Mouse (Mus musculus): ENCODE data around the gene Fhad1. TPM values are rescaled to one million over a fixed set of nuclear protein-coding genes. Genes with fewer than 3 reads are reported as not detected.

The Fhad1 gene
- total and polyA plus RNA-seq, 3 experiments = 4.8 to 8.6 (median 5.5) TPM

DNA sequence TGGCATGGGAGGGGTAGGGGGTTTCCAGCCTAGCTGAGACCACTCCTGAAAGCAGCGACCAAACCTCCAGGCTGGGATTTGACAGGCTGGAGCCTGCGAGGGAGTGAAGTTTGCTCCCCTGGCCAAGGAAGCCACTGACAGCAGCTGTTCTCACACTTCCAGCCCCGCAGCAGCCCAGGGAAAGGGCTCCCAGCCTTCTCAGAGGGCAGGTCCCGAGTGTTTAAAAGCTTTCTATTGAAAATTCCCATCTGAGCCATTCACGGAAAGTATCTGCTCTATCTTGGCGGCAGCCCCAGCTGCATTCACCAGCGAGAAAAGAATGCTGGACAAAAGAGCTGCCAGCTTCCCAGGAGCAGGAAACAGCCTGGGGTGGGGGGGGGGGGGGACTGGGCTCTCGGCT lies 114.9 kb downstream of the Fhad1 start:
- no peaks in the 10 kb centered on the region for H3K79me2 ChIP-seq (replicated peaks; ENCODE audit: control insufficient read depth, extremely low read depth, insufficient read depth, poor library complexity, severe bottlenecking)
- no peak overlapping the region for H3K9ac ChIP-seq (ENCODE audit: insufficient read depth, low read depth)
- no peak overlapping the region for H3K27ac ChIP-seq (ENCODE audit: insufficient read depth, low read depth)
- H3K4me2 ChIP-seq (ENCODE audit: insufficient read depth, low read depth, poor library complexity, severe bottlenecking) = no peak overlapping the region
- TF ChIP-seq TBP (conservative IDR thresholded peaks at IDR 0.05; ENCODE audit: low read depth, low read length) (no peak), CTCF (conservative IDR thresholded peaks at IDR 0.05 in 1 of 2, IDR thresholded peaks at IDR 0.05 in 1 of 2; ENCODE audit: low read depth in 2 of 2, low read length in 2 of 2) (no peak), USF1 (IDR thresholded peaks at IDR 0.05; ENCODE audit: low read depth, low read length) (no peak), EP300 (IDR thresholded peaks at IDR 0.05; ENCODE audit: low read length) (no peak), MXI1 (IDR thresholded peaks at IDR 0.05; ENCODE audit: low read depth, low read length) (no peak), SMC3 (IDR thresholded peaks at IDR 0.05; ENCODE audit: low read depth, low read length) (no peak), BHLHE40 (IDR thresholded peaks at IDR 0.05; ENCODE audit: low read depth, low read length) (no peak), SIN3A (IDR thresholded peaks at IDR 0.05; ENCODE audit: low read length) (no peak), USF2 (conservative IDR thresholded peaks at IDR 0.05; ENCODE audit: low read depth, low read length) (no peak)
- no peak for DNase-seq (ENCODE audit: extremely low read depth)
- H3K36me3 ChIP-seq (replicated peaks in 1 of 2; ENCODE audit: control insufficient read depth in 1 of 2, insufficient read depth in 1 of 2, low read length in 1 of 2) = peaks cover 0 to 10% of the 10 kb centered on the region in 2 experiments
- H3K9me3 ChIP-seq (replicated peaks; ENCODE audit: low read length) = no peaks in the 10 kb centered on the region
- H3K4me1 ChIP-seq (ENCODE audit: control insufficient read depth in 1 of 2, insufficient read depth in 2 of 2) = peaks cover 0 to 8% of the 10 kb centered on the region in 2 experiments; a peak in 1 of 4 replicates
- no peak overlapping the region for H3K4me3 ChIP-seq (replicated peaks in 1 of 3; ENCODE audit: low read depth in 2 of 3, low read length in 2 of 3, poor library complexity in 1 of 3)
- in situ Hi-C loops (cut with MboI; ENCODE audit: low pct_ligation_motif_present, low pct_unique_long_range_greater_than_20kb, low sequenced_read_pairs) (no loop called here), dilution Hi-C loops (cut with MboI; ENCODE audit: extremely low pct_ligation_motif_present, extremely low pct_unique_long_range_greater_than_20kb, low sequenced_read_pairs) (no loop called here)
- H3K27me3 ChIP-seq (replicated peaks) = no peaks in the 10 kb centered on the region

DNA sequence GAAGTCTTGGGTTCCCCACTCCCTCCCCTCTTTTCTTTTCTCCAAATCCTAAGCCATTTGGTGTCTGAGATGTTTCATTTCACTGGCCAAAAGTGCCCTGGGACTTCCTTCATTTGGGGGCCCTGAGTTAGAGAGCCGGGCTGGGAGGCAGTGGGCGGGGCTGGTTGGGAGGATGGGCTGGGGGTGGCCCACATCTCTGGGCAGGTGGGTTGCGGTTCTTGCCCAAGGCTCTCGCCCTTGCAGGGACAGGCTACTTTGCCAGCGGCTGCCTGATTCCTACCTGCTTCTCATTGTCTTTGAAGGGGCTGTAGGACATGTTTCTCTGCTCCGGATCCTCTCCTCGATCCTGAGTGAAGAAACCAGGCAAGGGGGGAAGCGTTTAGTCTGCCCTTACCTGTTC lies 116.0 kb downstream of the Fhad1 start:
- H3K9me3 ChIP-seq (replicated peaks; ENCODE audit: low read length) = no peaks in the 10 kb centered on the region
- H3K4me3 ChIP-seq (replicated peaks in 1 of 3; ENCODE audit: low read depth in 2 of 3, low read length in 2 of 3, poor library complexity in 1 of 3) = no peak overlapping the region
- in situ Hi-C loops (cut with MboI; ENCODE audit: low pct_ligation_motif_present, low pct_unique_long_range_greater_than_20kb, low sequenced_read_pairs) = no loop called here
- dilution Hi-C loops (cut with MboI; ENCODE audit: extremely low pct_ligation_motif_present, extremely low pct_unique_long_range_greater_than_20kb, low sequenced_read_pairs) = no loop called here
- no peak overlapping the region for H3K9ac ChIP-seq (ENCODE audit: insufficient read depth, low read depth)
- peaks cover 0 to 8% of the 10 kb centered on the region in 2 experiments; a peak in 1 of 4 replicates for H3K4me1 ChIP-seq (ENCODE audit: control insufficient read depth in 1 of 2, insufficient read depth in 2 of 2)
- H3K27ac ChIP-seq (ENCODE audit: insufficient read depth, low read depth) = no peak overlapping the region
- H3K27me3 ChIP-seq (replicated peaks) = no peaks in the 10 kb centered on the region
- no peaks in the 10 kb centered on the region for H3K79me2 ChIP-seq (replicated peaks; ENCODE audit: control insufficient read depth, extremely low read depth, insufficient read depth, poor library complexity, severe bottlenecking)
- H3K4me2 ChIP-seq (ENCODE audit: insufficient read depth, low read depth, poor library complexity, severe bottlenecking) = no peak overlapping the region
- H3K36me3 ChIP-seq (replicated peaks in 1 of 2; ENCODE audit: control insufficient read depth in 1 of 2, insufficient read depth in 1 of 2, low read length in 1 of 2) = peaks cover 0 to 5% of the 10 kb centered on the region in 2 experiments
- no peak for DNase-seq (ENCODE audit: extremely low read depth)
- TF ChIP-seq MYC (IDR thresholded peaks at IDR 0.05; ENCODE audit: low read depth, low read length) = no peak
- TF ChIP-seq POLR2AphosphoS2 (IDR thresholded peaks at IDR 0.05; ENCODE audit: low read depth, low read length) = no peak
- TF ChIP-seq IRF4 (IDR thresholded peaks at IDR 0.05; ENCODE audit: low read depth, low read length) = no peak
- TF ChIP-seq HCFC1 (IDR thresholded peaks at IDR 0.05; ENCODE audit: low read depth, low read length) = no peak
- no peak for TF ChIP-seq PAX5 (IDR thresholded peaks at IDR 0.05; ENCODE audit: low read length)
- TF ChIP-seq JUN (IDR thresholded peaks at IDR 0.05; ENCODE audit: insufficient read depth, low read depth, low read length) = no peak
- TF ChIP-seq GABPA (IDR thresholded peaks at IDR 0.05; ENCODE audit: insufficient replicate concordance, low read depth, low read length) = no peak
